Mouse (Mus musculus) liver, postnatal 0 days (tissue): ENCODE results near the gene AI854703.

ENCODE experiments used
- CTCF ChIP-seq: sonication (generic); IDR thresholded peaks from 2 replicates; pipeline ENCODE4 v1.5.1; 2016; ENCODE audit warnings: antibody characterized with exemption, low read depth
- EP300 ChIP-seq: IDR thresholded peaks from 2 replicates; pipeline ENCODE4 v1.6.1; 2016; ENCODE audit warnings: antibody characterized with exemption, low read depth, mild to moderate bottlenecking

DNA sequence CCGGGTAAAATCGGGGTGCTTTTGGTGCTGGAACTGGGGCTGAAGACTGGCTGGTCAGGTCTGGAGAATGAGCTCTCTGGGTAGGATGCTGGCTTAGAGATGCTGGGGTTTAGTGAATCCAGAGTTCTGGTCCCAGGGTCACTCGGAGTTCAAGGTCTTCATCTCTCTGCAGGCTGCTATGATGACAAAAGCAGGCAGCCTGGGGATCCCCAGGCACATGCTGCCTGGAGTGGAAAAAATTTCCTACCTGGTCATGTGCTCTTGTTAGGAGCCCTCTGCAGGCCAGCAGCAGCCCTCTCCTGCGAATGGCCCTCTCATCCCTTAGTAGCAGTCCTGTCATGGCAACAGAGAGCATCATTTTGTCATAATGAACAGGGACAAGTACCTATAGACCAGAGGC lies 13.1 kb upstream of the AI854703 start:
- no peak for TF ChIP-seq CTCF
- TF ChIP-seq EP300: no peak
